Mouse (Mus musculus): ENCODE data around the gene Olfr1451.
"Not testable (repeated sequence)": the region's sequence is repeated elsewhere in the genome, so short reads cannot be mapped to it uniquely, and the experiment has no call there.

DNA sequence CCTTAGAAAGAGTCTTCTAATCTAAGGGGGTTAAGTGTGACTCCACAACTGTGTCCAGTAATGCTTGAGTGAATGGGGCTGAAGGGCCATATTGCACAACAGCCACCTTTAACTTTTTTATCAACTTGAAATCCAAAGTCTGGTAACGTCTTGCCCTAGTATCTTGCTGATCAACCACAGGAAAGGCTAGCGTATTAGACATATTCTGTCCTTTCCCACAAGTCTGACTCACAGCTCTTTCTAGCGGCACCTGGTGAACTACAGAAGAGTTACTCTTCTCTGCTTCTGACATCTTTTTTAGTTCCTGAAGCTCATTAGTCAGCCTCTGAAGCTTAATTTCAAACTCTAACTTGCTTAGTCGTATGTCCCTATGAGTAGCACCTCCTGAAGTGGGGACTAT, 2.5 kb upstream of the Olfr1451 start:
- TF ChIP-seq TAL1, GATA1 (IDR thresholded peaks at IDR 0.05; ENCODE audit: low read length): not testable (repeated sequence)
